Mouse (Mus musculus): ENCODE measurements around the gene Ttc39a.
"Not testable (repeated sequence)": the region's sequence is repeated elsewhere in the genome, so short reads cannot be mapped to it uniquely, and the experiment has no call there.

The Ttc39a gene

GRCm38 (mm10) chr4:109406486-109407175, at the start of gene Ttc39a:
Ttc39a (plus strand) TSS chr4:109406623.
- no peak for DNase-seq (ENCODE audit: low read depth)

DNA sequence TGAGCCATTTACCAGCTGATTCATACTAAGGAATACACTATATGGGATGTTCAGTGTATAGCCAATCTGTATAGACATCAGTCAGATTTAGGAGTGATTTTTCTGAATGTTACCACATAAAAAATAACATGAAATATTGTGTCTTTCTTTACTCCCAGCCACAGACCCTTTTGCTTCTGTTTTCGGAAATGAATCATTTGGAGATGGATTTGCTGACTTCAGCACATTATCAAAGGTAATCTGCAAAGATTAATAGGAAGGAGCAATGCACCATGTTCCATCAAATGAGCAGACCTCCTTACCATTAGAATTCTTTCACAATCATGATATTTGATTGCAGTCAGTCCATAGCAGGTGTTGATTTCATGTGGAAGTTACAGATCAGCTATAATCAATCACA, 28.3 kb upstream of the Ttc39a start:
- DNase-seq (ENCODE audit: low read depth), result no peak

GRCm38 (mm10) chr4:109382457-109382856, 24.0 kb upstream of the Ttc39a start:
- DNase-seq (ENCODE audit: low read depth), result no peak

GRCm38 (mm10) chr4:109385599-109385998, 20.8 kb upstream of the Ttc39a start:
- no peak for DNase-seq (ENCODE audit: low read depth)

DNA sequence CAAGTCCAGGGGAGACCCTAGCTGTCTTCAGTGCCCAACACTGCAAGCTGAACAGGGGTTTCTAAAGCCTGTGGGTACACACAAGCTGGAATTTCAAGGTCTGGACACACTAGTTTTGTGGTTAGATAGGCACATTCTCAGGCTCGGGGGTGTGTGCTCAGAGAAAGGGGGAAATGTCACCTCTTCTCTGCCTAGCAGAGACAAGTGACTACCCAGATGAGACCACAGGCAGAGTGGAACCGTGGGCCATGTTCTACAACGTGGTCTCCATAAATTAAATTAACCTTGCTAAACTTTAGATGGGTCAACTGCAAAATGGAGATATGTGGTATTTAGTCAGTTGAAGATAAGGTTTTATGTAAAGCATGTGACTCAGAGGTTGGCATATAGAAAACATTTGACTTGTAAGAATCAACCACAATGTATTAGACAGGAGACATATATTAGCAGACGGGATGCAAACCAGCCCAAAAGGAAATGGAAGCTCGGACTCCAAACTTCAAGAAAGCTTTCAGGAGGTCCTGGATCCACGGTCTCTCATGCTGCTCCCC, 13.1 kb upstream of the Ttc39a start:
- DNase-seq (ENCODE audit: low read depth), result no peak

GRCm38 (mm10) chr4:109393902-109394301, 12.5 kb upstream of the Ttc39a start:
- no peak for DNase-seq (ENCODE audit: low read depth)

DNA sequence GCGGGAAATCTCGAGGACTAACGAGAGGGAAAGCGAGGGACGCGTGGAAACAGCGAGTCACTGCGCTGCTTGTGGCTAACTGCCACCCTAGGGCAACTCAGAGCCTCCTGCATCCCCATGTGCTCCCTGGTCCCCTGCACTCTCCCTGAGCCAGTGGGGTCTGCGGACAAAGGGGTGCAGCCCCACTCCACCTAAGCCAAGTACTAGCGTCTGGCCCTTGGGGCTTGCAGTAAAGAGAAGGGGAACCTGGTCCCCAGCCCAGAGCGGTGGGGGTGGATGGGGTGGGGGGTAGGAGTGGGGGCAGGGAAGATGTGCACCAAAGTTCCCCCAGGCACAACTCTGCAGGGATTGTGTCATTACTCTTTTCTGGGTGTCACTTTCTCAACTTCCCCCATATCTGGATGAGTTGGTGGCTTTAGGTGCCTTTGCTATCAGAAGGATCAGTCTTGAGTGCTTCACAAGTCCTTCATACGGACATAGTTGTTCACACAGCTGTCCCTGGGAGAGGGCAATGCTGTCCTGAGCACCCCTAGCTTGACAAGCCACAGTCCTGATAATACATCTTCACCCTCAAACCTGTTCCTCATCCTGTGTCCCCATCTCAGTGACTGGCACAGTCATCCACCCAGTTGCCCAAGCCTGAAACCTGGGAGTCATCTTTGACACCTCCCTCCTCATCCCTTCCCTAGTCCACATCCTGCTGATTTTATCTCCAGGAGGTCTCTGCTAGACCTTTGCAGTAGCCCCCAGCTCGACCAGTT, 11.9 kb upstream of the Ttc39a start:
- DNase-seq (ENCODE audit: low read depth), result no peak

DNA sequence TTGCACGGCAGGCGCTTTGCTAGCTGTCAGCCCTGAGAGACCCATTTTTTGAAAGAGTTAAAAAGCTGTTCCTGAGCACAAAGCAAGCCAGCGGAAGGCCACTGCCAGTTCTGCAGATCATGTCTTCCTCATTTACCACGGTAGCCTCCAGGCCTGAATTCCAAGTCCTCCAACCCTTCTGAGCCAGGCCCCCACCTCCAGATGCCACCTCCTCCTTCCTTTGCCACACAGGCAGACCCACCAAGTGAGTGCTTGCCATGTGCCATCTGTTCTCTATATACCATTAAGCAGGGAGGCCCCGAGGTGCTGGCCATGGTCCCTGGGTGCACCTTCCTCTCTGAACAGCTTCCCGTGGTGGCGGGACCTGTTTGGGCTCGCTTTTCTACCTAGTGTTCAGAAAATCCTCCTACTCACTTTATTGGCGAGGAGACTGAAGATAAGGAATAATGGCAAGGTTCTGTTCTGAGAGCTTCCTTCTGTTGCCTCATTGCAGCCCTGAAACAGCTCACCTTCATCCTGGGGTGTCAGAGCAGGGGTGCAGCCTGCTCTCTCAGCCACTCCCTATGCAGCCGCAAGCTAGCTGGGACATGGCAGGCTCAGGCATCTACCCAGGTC, 6.0 kb upstream of the Ttc39a start:
- DNase-seq (ENCODE audit: low read depth), result no peak

- no peak for DNase-seq (ENCODE audit: low read depth)
Measured at GRCm38 (mm10) chr4:109401176-109401689, 5.2 kb upstream of the Ttc39a start.

- DNase-seq (ENCODE audit: low read depth), result not testable (repeated sequence)
Measured at GRCm38 (mm10) chr4:109404908-109405307, 1.5 kb upstream of the Ttc39a start.

- no peak for DNase-seq (ENCODE audit: low read depth)
Measured at GRCm38 (mm10) chr4:109405415-109405814, 1.0 kb upstream of the Ttc39a start.

DNA sequence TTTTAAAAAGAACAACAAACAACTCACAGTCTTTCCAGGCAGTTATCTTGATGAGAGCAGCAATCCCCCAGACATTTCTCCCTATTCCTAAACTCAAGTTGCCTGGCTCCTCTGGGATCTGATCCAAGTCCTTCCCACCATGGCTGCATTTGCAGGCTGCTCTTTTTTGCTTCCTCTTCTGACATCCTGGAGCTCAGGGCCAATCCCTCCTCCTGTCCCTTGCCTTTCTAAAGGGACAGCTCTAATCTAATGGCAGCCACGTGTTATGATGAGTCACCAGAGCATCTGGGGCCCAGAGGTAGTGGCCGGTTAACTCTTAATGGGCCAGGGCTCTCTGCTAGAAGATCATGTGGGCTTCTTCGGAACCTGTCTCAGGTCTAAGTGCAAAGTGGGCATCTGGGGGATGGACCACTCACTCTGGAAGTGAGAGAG, 353 bp upstream of the Ttc39a start:
- DNase-seq (ENCODE audit: low read depth), result no peak

DNA sequence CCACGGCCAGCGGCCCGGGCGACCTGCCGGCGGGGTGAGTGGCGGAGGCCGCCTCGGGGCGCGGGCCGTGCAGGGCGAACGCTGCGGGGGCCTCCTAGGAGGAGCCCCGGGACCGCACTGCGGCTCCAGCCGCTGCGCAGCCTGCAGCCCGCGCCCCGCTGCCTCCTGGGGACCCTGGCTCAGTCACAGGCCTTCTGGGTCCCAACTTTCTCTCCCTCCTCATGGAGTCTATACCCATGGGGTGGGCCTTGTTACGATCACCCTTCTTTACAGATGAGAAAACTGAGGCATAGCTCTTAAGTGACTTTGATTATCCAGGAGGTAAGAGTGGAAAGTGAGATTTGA, 725 bp downstream of the Ttc39a start:
- DNase-seq (ENCODE audit: low read depth), result no peak

GRCm38 (mm10) chr4:109407701-109408485, 1.5 kb downstream of the Ttc39a start:
- no peak for DNase-seq (ENCODE audit: low read depth)

- DNase-seq (ENCODE audit: low read depth), result no peak
Measured at GRCm38 (mm10) chr4:109410681-109411376, 4.4 kb downstream of the Ttc39a start.

DNA sequence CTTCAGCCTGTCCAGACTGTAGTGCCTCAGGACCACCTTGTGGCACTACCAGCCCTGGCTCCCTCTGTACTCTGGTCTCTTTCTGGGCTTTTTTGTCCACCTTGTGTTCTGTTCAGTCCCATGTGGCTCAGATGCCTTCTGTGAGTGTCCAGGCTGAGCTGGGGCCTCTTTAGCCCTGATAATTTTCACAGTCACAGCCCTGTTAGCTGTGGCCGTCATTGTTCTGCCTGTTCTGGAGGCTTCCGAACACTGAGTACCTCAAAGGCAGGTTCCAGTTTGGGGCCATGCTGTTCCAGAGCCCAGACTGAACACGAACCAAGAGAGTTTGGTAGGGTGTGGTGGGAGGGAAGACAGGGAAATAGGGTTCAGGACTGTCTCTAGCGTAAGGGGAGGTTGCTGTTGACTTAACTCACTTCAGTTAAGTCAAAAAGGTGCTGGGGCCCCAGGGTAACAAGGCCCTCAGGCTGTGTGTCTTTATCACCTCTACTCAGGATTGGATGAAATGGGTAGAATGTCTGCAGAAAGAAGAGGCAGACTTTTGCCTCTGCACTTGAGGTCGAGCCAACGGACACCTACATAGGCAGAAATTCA, 5.0 kb downstream of the Ttc39a start:
- no peak for DNase-seq (ENCODE audit: low read depth)

- DNase-seq (ENCODE audit: low read depth), result no peak
Measured at GRCm38 (mm10) chr4:109412233-109412632, 5.8 kb downstream of the Ttc39a start.

- no peak for DNase-seq (ENCODE audit: low read depth)
Measured at GRCm38 (mm10) chr4:109417998-109418397, 11.6 kb downstream of the Ttc39a start.

DNA sequence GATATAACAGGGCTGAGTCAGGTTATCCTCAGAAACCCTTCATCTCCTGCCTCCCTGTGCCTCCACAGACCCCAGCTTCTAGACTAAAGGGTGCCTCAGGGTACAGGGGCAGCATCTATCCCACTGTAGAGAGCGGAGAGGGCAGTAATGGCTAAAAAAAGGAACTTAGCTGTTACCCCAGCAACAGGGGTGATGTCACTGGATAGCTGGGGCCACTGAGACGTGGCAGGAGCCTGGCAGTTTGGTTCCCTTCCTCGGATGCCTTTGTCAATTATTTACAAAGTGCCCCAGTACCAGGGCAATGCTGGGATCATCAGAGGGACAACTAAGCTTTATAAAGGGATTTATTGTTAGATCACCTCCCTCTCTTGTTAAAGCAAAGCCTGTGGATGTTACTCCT, 12.6 kb downstream of the Ttc39a start:
- DNase-seq (ENCODE audit: low read depth), result no peak

DNA sequence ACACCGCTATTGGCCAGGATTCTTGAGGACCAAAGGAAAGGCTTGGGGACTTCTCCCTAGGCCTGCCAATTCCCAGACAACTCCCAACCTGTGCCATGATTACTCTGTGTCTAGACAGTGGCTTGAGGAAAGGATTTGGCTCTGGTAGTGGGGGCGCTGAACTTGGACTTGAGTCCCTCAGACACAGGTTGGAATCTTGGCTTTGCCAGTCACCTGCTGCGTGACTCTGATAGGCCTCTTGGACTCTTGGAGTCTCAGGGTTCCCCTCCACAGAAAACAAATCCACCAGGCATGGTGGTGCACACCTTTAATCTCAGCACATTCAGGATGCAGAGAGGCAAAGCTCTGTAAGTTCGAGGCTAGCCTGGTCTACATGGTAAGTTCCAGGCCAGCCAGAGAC, 13.1 kb downstream of the Ttc39a start:
- DNase-seq (ENCODE audit: low read depth), result no peak
